Mouse (Mus musculus): ENCODE results near the gene Med16.

Gene Med16

DNA sequence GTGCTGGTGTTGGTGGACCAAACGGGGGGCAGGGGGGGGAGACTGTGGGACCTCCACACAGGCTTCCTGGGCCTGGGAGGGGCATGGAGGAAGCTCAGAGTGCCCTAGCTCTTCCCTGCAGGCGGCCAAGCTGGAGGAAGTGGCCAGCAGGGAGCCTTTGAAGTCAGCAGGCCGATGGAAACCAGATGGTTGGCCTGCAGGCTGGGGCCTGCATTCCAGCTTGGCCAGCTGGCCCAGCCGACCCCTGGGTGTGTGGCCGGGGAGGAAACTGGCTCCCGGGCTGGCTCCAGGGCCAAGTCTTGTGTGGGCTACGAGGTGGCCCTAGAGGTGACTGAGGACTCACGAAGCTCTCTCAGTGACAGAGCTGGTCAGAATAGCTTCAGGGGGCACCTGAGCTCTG lies 24.0 kb upstream of the Med16 start:
- DNase-seq = no peak

DNA sequence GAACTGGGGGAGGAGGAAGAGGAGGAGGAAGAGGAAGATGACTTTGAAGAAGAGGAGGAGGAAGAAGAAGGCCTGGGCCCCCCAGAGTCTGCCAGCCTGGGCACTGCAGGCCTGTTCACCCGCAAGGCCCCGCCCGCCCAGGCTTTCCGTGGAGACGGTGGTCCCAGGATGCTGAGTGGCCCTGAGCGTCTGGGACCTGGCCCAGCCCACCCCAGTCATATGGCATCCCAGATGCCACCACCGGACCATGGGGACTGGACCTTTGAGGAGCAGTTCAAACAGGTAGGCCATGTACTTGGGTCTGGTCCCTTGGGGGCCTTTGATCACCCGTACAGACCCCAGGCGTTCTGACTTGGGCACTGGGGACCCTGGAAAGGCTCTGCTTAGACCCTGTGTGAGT lies 23.1 kb upstream of the Med16 start:
- no peak for DNase-seq

DNA sequence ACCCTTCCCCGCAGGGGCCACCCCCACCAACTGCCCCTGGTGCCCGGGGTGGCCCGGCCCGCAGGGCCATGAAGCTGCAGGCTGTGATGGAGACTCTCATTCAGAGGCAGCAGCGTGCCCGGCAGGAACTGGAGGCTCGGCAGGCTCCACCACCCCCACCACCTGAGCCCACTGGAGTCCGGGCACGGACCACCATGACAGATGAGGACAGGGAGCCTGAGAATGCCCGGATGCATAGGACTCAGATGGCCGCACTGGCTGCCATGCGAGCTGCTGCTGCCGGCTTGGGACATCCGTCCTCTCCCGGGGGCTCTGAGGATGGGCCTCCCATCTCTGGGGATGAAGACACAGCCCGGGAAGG lies 22.1 kb upstream of the Med16 start:
- DNase-seq = no peak

DNA sequence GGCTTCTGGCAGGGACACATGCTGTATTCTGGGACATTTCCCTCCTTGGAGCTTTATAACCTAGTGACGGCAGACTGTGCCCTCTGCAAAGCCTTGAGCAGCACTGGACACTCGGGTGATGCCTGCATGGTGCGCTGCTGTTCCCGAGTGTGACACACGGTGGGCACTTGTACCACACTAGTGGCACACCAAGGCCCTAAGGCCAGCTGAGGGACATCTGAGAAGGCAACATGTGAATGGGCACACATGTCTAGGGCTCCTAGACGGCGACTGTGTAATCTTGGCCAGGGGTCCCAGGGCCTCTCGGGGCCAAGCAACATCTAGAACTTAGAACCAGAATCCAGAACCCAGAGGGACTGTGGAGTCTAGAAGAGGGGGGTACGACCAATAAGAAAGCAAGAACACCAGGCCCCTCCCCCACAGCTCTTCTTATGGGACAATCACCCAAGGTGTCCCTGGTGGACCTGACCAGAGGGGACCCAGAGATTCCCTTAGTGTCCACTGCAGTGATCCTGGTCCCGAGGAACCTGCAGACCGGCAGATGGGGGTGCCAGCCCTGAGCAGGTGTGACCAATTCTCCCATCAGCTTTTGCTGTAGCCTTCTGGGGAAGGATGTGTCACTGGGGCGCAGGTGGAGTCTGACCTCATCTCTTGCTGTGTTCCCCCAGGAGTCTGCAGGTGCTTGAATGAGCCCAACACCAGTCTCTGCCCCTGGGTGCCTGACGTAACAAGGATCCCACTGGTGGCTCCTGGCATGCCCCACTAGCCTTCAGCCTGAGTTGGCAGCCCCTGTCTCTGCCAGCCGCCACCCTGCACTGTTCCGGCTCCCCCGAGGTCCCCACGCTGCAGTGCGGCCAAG lies 21.5 kb upstream of the Med16 start:
- DNase-seq = no peak

DNA sequence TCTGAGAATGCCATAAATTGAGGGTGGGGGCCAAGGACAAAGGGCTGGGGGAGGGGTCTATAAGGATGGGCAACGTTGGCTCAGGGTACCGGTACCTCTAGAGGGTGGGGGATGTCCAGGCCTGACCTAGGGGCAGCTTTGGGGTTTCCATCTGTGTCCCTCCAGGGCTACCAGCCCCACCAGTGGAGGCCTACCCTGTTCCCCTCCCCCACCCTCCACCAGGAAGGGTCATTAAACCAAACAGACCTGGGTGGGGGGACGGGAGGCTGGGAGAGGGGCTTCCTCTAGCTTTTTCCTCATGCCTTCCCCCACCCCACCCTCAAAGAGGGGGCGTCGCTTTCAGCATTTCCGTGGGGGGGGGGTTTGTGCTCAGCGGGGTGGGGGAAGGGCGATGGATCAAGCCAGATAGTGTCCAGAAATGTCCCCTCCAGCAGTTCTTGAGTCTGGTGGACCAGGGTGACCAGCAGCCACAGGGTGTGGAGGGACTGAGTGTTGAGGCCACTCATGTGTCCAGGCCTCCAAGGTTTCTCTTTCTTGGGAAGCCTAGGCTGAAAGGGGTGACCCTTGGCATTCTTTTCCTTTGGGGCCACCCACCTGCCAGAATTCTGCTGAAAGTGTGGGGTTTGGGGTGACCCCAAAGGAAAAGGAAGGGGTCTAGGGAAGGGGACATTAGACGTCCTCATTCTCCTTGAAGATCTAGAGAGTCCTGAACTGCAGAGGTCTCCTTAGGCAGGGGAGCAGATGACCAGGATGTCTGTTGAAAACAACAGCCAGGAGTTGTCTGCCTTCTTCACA lies 20.4 kb upstream of the Med16 start:
- DNase-seq = no peak

DNA sequence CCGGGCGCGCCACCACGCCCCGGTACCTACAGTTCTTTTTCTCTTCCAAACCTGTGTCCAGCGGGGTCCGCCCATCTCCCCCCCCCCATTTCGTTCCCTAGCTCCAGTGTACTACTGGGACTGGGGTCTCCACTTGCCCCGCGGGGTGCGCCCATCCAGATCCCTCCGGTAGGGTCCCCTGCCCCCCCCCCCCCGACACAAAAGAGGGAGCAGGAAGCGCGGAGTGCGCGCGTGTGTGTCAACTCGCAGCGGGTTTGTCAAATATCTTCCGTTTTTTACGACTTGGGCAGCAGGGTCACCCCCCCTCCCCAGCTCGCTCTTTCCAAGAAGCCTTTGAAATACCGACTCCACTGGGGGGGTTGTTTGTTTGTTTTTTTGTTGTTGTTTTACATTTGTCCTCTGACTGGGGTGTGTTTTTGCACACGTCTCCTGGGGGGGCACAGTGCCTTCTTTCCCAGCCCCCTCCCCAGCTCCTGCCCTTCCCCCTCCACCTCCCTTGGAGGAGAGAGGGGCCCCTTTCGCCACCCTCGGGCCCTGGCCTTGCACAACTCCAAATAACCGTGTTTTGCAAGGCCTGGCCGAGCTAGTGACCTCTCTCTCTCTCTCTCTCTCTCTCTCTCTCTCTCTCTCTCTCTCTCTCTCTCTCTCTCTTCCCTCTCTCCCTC lies 19.4 kb upstream of the Med16 start:
- peak; percentile 43 to 50 for DNase-seq

DNA sequence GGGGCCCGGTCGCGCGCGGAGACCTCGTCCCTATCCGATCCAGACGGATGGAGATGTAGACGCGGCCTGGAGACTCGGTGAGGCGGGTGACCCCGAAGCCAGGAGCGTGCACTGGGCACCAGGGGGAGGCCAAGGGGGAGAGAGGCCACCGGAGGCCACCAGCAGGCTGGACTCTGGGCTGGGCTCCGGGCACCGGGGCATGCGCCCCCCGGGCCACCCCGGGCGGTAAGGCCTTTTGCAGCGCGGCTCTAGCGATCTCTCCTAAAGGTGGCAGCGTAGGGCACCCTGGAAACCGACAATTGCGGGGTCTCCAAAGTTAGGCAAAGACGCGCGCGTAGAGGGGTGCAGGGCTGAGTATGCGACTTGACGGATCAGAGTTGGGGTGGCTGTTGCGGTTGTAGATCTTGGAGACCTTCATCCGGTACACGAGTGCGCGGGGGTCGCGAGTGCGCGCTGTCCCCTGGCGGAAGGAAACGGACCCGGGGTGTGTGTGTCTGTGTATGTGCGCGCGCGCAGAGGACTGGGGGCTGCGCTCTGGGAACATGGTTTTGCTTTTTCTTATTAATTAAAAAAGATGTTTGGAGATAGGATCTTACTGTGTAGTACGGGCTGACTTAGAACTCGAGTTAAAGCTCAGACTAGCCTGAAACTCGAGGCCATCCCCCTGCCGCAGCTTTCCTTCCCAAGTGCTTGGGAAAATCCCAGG lies 18.8 kb upstream of the Med16 start:
- DNase-seq = peak; percentile 84 to 89

DNA sequence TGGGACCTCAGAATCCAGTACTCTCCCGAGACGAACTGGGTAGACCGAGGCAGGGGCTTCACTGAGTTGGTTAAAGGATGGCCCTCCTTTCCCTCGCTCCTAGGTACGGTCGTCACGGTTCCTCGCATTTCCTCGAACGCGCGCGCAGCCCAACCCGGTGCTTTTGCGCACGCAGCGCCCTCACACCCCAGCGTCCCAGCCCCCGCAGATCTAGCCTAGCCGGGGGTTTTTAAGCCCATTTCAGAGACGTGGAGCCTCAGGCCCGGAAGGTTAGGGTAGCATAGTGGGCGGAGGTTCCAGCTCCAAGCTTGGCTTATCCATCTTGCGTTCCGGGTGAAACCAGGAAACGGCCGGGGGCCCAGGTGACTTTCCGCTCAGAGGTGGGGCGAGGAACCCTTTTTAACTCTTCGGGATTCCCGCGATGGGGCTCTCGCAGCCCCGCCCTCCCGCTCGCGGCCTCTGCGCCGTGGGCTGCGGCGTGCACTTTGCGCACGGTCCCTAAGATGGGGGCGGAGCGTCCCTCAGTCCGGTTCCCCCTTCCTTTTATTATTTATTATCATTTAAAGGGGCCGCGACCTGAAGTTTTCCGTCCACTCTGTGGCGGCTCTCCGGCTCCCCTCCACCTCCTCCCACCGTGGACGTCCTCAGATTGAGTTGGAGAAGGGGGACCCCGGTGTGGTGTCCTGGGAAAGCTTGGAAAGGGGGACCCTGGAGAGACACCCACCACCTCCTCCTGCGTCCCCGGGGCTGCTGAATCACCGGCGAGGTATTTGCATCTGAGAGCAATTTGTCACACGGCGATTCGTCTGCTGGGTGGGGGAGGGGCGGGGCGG lies 18.0 kb upstream of the Med16 start, which contains the start of gene Arid3a:
Arid3a (plus strand) TSS at position 553 of the 833 bp plus-strand sequence.
- peak; percentile 92 for DNase-seq

DNA sequence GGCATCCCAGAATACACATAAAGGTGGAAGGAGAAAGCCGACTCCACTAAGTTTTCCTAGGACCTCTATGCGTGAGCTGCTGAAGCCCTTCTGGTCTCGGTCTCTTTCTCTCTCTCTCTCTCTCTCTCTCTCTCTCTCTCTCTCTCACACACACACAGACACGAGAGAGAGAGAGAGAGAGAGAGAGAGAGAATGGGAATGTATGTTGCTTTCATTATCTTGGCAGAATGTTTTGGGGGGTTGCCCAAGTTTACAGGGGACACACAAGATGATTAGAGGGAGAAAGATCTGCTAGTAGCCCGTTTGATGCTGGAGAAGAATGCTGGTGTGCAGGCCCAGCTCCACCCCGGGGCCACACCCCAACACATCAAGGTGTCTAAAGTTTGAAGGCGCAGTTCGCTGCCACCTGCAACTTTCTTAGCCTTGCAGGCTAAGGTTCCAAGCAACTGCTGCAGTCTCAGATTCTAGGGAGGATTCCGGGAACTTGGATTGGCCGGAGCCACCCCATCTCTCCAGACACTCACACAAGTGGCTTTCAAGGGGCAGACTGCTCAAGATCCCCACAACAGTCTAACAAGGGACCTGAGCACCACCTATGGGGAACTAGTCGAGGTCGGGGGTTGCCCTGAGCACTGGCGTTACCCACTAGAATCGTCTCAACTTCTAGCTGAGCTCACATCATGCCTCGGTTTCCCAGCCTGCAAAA lies 17.2 kb upstream of the Med16 start:
- peak; percentile 43 to 57 for DNase-seq

DNA sequence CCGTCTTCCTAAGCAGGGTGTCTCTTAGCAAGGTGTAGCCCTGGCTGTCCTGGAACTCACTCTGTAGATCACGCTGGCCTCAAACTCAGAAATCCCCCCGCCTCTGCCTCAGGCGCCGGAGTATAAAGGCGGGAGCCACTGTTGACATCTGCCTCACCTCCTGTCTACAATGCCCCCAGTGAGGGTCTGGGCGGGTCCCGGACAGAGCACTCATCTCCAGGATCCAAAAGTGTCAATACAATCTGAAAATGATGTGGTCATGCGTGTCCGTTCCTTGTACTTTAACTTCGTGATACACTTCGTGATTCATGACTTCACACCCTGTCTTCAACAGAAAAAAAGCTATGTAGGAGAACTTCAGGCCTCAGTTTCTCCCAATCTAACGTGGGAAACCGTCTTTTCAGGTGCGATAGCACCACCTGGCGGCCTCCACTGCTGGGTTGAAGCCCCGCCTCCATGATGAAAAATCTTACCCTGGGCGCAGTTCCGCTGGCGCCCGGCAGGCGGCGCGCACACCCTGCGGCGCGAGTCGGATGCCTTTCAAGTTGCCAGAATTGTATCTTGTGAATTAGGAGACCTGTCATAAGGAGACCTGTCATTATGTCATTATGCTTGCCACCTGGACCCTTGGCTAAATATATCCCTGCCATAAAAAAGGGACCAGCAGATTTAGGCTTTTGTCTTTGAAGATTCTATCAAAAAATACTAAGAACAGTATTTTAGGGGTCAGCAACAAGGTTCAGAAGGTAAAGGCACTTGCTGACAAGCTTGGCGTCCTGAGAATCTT lies 16.5 kb upstream of the Med16 start:
- DNase-seq = peak; percentile 89 to 96

DNA sequence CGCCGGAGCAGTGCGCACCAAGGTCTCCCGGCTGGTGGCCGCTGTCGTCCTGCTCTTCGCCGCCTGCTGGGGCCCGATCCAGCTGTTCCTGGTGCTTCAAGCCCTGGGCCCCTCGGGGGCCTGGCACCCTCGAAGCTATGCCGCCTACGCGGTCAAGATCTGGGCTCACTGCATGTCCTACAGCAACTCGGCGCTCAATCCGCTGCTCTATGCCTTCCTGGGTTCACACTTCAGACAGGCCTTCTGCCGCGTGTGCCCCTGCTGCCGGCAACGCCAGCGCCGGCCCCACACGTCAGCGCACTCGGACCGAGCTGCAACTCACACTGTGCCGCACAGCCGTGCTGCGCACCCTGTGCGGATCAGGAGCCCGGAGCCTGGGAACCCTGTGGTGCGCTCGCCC lies 12.8 kb upstream of the Med16 start:
- no peak for DNase-seq

DNA sequence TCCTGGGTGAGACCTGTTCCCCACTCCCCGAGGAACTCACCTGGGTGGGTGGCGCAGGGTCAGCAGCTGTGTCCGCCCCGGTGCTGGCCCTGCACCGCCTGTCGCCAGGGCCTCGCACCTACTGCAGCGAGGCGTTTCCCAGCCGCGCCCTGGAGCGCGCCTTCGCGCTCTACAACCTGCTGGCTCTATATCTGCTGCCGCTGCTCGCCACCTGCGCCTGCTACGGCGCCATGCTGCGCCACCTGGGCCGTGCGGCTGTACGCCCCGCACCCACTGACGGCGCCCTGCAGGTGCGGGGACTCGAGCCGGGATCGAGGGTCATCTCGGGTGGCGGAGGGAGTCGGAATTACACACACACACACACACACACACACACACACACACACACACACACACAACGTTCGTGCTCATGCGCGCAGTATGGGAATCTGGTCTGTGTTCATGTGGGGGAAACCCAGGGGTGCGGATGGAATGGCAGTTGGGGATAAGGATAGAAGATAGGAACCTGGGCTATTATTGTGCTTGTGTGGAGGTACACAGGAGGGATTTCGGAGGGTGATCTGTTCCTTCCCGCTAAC lies 12.3 kb upstream of the Med16 start, which contains the start of gene R3hdm4:
R3hdm4 (minus strand) TSS at position 251 of the 578 bp plus-strand sequence.
- DNase-seq = no peak

DNA sequence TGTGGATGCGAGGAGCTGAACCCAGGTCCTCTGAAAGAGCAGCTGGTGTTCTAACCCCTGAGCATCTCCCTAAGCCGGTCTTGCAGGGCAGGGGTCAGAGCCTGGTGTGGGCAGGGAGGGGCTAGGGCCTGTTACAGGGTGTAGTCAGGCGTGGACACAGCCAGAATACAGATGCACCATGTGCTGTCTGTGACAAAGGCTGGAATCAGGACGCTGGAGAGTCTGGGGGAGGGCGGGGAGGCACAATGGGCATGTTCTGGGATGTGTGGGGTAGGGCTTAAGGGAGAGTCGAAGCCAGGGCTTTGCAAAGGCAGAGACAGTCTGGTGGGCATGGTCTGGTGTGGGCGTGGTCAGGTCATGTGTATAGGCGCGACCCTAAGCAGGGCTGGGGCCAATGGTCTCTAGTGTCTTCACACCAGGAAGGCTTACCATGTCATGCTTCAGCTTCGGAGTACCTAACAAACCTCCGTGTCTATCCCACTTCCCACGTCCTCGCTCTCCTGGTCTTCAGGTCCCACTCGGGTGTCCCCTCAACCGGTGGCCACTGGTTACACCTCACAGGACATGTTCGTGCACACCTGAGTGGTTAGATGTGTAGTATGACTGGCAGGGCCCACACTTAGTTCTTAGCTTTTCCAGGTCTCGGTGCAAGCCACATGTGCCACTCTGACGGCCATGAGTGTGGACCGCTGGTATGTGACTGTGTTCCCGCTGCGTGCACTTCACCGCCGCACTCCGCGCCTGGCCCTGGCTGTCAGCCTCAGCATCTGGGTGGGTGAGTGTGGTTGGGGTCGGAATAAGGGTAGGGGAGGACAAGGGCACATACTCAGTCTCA lies 11.6 kb upstream of the Med16 start:
- no peak for DNase-seq

DNA sequence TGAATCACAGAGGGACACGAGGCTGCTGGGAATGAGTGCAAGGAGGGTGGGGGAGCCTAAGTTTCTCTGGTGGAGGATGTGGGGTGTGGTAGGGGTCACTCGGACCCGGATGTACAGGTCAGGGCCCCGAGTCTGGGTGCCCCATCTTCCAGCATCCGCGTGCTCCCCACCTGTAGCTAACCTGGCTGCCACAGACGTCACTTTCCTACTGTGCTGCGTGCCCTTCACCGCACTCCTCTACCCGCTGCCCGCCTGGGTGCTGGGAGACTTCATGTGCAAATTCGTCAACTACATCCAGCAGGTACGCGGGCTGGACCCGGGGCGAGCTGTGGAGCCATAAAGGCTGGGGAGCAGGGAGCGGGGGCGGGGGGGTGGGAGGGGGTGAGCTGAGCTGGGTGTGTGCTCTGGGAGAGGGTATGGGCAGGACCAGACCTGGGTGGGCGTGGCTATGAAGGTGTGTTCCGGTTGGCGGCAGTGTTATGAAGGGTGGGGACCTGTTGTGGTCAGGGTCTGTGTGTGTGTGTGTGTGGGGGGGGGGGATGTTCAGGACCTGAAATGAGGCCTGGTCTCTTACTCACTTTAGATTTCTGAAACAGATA lies 10.6 kb upstream of the Med16 start:
- DNase-seq = no peak

DNA sequence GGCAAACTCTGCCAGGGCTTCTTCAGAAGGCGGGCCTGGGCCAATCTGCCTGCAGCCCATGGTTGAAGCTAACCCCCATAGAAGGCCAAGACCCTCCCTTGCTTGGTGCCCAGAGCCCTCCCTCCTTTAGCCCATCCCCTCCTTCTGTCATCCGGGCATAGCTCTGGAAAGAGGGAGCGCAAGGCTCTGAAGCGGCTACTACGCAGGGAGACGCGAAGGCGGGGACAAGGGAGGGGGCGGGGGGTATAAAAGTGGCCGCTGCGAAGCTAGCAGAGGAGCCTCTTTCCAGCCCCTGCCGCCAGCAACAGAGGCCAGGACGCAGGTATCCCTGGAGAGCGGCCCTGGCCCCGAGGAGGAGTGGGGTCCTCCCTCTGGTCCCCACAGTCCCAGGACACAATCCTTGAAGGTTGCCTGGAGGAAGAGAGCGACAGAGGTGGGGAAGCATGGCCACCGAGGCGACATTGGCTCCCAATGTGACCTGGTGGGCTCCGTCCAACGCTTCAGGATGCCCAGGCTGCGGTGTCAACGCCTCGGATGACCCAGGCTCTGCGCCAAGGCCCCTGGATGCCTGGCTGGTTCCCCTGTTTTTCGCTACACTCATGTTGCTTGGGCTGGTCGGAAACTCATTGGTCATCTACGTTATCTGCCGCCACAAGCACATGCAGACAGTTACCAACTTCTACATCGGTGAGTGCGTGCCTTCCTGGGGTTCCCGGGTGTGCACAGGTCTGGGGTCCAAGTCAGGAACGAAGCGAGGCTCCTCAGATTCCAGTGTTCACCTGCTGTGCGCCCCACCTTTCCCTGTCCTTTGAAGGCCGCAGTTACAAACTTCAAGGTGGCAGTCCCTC lies 9.7 kb upstream of the Med16 start:
- no peak for DNase-seq

DNA sequence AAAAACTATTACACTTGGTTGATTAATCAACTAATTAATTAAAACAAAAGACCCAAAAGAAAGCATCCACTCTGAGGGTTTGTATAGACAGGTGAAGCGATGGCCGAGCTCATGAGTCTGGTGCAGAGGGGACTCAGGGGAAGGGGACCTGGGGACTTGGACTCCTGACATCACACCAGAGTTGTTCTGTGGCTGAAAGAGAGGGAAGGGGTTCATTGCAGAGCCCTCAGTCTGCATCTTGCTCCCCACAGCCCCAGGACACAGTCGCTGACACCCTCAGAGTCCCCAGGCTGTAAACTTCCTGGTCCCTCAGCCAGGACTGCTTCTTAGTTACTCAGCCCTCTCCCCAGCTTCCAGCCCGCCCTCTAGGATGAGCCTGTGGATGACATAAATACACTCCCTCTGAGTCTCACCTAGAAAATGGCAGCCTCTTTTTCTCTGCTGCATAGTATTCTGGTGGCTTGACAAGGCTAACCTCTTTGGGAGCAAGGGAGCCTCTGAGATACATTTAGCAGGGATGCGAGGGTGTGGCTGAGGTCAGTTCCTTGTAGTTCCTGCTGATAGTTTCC lies 8.9 kb upstream of the Med16 start:
- no peak for DNase-seq

All from thymus, postnatal 36 days (tissue).